Mouse (Mus musculus): ENCODE data around the gene Pdgfb.

GRCm38 (mm10) chr15:80020516-80020915, 5.7 kb upstream of the Pdgfb start:
- TF ChIP-seq ZC3H11A (IDR thresholded peaks at IDR 0.05; ENCODE audit: borderline replicate concordance, low read depth, low read length) (no peak), HCFC1 (IDR thresholded peaks at IDR 0.05; ENCODE audit: borderline replicate concordance, insufficient read depth, low read length) (no peak), CHD2 (IDR thresholded peaks at IDR 0.05; ENCODE audit: low read depth, low read length) (no peak), ZNF384 (IDR thresholded peaks at IDR 0.05; ENCODE audit: low read depth, low read length) (no peak)

Data from ES-E14 (cell line).